Mouse (Mus musculus): Measurements from ENCODE around the gene Zfp593.

Zfp593 gene

GRCm38 (mm10) chr4:134245148-134245843 lies at the start of gene Zfp593:
Gene Zfp593 (minus strand): TSS chr4:134245592.
- DNase-seq (ENCODE audit: low read depth): peak; percentile 96

DNA sequence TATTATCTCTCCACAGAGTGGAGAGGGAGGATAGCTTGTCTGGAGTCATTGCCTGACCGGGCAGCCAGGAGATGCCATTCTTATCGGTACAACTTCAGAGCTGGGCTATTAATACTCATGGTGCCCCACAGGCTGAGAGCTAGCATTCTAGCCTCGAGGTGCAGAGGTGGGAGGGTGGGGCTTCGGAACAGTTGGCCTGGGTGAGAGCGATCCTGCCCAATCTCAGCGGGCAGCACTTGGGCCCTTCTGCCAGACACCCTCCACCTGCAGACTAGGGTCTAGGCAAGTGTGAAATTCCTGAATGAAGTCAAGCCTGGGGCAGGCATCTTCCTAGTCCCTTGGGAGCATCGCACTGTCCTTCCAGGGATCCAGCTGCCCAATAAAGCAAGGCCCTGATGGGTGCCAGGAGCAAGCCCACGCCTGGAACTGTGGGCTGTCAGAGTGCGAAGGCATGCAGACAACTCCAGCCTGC lies 48.3 kb upstream of the Zfp593 start:
- DNase-seq (ENCODE audit: low read depth): no peak

GRCm38 (mm10) chr4:134293061-134293691 lies 47.8 kb upstream of the Zfp593 start:
- peak; percentile 32 for DNase-seq (ENCODE audit: low read depth)

- peak; percentile 92 for DNase-seq (ENCODE audit: low read depth)
Measured at GRCm38 (mm10) chr4:134292067-134292466, 46.7 kb upstream of the Zfp593 start.

GRCm38 (mm10) chr4:134288397-134289256 lies 43.2 kb upstream of the Zfp593 start:
- DNase-seq (ENCODE audit: low read depth): no peak

- DNase-seq (ENCODE audit: low read depth): peak; percentile 89
Measured at GRCm38 (mm10) chr4:134287575-134288025, 42.2 kb upstream of the Zfp593 start, which contains the start of gene Pdik1l. Gene Pdik1l (minus strand): TSS chr4:134287895.

DNA sequence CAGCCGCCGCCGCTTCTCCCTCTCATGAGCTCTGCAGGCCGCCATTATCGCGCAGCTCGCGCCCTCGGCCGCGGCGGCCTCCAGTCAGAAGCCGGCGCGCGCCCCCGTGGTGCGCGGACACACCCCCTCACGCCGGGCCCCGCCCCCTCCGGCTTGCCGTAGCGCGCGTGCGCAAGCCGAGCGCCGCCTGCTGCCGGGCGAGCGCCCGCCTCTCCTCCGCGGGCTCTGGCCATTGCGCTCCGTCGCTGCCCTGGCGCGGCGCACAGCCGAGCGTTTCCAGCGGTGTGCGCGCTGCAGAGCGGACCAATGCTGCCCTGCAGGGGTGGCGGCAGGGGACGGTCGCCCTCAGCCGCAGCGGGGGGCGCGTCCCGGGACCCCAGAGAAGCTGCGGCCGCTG lies 41.8 kb upstream of the Zfp593 start:
- peak; percentile 97 for DNase-seq (ENCODE audit: low read depth)

GRCm38 (mm10) chr4:134286226-134287167 lies 41.1 kb upstream of the Zfp593 start:
- DNase-seq (ENCODE audit: low read depth): no peak

DNA sequence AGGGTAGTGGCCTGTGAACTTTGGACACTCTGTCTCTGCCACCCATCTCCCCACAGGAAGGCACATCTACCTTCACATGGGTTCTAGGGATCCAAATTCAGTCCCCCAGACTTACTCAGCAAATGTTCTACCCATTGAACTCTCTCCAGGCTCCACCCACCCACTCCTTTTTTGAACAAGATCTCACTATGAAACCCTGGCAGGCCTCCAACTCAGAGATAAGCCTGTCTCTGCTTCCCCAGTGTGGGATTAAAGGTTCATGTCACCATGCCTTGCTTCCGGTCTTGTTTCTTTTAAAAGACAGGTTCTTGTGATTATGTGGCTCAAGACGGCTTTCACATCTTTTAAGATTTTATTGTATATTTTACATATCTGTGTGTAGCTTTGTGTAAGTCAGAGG lies 39.5 kb upstream of the Zfp593 start:
- no peak for DNase-seq (ENCODE audit: low read depth)

DNA sequence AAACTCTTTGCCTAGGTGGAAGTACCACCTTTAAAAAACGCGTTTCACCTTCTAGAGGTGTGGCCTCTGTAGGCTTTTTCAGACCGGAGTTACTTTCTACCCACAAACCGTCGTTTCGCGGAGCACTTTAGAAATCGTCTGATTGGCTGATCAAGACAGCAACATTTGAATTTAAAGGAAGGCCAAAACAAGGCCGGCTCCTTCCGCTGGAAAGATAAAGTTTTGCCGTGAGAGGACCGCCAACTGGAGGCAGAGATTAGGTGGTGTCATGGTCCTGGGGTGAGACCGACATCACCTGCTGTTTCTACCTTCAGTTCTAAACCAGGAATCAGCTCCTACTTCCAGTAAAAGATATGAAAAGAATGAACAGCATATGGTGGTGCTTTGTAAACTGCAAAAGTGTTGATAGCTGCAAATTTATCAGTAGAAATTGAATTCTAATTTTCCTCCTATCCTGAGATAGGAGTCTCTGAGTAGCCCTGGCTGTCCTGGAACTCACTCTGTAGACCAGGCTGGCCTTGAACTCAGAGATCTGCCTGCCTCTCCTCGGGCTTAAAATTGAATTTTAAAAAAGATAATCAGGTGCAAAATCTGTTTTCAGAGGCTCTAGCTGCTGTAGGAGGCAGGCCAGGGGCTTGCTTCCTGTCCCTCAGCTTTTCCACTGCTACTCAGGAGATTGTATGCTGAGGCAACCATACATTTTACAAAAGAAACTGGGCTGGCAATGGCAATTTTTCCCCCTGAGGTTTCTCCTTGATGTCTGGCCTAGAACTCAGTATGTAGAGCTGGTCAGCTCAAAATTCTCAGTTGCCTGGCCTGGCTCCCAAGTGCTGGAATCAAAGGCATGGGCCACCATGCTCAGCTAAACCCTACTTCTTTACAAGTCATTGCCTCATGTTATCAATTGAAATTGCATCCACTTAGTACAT lies 28.3 kb upstream of the Zfp593 start:
- peak; percentile 92 for DNase-seq (ENCODE audit: low read depth)

DNA sequence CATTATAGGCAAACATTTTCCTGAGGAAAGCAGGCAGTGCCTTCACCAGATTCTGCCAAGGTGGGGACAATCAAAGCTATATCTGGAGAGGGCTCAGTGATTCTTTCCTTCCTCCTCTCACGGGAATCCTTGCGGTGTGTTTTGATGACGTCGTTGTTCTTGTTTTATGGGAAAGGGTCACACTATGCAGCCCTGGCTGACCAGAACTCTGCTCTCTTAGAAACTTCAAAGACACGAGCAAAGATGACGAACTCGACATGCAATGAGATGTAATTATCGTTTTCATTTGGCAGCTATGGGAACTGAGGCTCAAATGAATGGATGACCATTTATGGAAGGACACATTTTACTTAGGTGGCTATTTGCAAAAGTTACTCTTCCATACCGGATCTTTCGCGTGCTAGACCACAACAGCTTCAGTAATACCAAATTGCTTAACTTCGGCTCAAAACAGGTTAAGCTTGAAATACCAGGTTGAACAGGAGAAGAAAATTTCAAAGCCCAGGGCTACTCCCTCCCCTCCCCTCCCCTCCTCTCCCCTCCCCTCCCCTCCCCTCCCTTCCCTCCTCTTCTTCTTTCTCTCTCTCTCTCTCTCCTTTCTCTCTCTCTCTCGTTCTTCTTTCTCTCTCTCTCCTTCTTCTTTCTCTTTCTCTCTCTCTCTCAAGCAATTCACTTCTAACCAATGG lies 27.5 kb upstream of the Zfp593 start:
- peak; percentile 53 for DNase-seq (ENCODE audit: low read depth)

- no peak for DNase-seq (ENCODE audit: low read depth)
Measured at GRCm38 (mm10) chr4:134271979-134272378, 26.6 kb upstream of the Zfp593 start.

DNA sequence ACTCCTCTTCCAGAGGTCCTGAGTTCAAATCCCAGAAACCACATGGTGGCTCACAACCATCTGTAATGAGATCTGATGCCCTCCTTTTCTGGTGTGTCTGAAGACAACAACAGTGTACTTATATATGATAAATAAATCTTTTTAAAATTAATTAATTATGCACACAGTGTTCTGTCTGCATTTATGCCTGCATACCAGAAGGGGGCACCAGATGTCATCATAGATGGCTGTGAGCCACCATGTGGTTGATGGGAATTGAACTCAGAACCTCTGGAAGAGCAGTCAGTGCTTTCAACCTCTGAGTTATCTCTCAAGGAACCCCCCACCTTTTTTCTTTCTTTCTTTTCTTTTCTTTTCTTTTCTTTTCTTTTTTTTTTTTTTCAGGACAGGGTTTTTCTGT lies 24.2 kb upstream of the Zfp593 start:
- peak; percentile 64 for DNase-seq (ENCODE audit: low read depth)

DNA sequence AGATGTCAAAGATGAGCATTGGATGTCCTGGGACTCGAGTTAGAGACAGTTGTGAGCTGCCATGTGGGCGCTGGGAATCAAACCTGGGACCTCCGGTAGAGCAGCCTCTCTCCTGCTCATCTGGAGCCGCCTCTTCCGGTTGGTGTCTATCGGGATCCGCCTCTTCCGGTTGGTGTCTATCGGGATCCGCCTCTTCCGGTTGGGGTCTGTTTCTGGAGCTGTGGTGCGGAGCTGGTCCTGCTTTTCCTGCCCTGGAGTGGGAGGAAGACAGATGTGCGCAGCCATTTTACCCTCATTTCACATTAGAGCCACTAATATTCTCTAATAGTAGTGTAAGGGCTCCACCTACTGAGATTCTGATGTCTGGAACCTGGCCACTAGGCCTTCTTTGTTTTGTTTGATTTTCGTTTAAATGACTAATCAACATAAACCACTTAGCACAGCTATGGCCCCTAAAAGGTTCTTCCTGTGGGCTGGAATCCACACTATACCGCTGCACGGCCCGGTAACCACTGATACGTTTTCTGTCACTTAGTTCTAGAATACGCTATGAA lies 22.8 kb upstream of the Zfp593 start:
- no peak for DNase-seq (ENCODE audit: low read depth)

DNA sequence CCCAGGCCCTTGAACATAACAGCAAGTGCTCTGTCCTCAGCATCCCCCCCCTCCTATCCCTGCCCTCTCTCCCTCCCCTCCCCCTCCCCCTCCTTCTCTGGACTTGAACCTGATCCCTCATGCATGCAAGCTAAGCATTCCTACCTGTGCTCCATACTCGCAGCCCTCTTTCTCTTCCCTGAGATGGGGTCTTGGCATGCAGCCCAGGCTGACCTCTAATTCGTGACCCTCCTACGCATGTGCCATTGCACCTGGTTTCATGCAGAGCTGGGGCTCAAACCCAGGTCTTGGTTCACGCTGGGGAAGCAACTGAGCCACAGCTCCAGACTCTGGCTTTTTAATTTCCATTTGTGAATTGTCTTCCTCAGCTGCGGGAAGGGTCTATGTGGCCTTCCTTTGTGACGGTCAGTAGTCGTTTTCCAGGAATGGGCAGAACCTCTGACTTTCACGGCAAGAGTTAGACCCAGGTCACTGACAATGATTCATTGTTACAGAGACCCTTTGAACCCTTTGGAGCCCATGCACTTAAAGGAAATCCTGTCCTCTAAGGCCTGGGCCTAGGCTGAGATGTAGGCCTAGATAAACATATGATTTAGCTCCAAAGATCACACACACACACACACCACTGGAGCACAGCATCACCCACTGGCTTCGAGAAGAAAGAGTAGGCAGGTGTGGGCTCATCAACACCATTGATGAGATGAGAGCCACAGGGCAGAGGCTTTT lies 20.6 kb upstream of the Zfp593 start:
- no peak for DNase-seq (ENCODE audit: low read depth)

DNA sequence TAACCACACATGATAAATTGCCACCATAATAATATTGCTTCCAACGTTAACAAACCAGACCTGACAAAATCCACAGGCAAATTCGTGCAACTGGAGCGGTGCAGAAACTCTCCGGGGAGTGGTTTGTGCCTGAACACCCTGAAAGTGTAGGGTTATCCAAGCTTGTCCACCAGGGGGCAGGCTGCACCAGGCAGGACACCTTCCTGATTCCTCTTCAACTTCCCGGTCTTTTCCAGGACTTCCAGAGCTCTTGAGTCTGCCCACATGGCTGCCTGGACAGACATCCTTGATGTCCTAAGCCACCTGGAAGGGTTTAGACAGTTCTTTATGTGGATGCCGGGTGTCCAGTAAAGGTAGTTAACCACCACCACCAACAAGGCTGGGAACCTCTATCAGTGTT lies 17.8 kb upstream of the Zfp593 start:
- peak; percentile 56 for DNase-seq (ENCODE audit: low read depth)

- peak; percentile 34 for DNase-seq (ENCODE audit: low read depth)
Measured at GRCm38 (mm10) chr4:134258354-134258753, 13.0 kb upstream of the Zfp593 start.

GRCm38 (mm10) chr4:134257198-134258009 lies 12.0 kb upstream of the Zfp593 start:
- no peak for DNase-seq (ENCODE audit: low read depth)

Data from naive thymus-derived CD4-positive, alpha-beta T cell, adult 2 months (primary cell).